Mouse (Mus musculus) thymus, postnatal 14 days (tissue): ENCODE results near the gene Syt11.
A peak's percentile ranks its signal among the peaks of the same experiment; 100 is the strongest.
"Not testable (repeated sequence)": the region's sequence is repeated elsewhere in the genome, so short reads cannot be mapped to it uniquely, and the experiment has no call there.

Source experiments
- DNase-seq: peaks from one replicate; pipeline ENCODE4 v3.0.0; 2021

Gene Syt11

GRCm38 (mm10) chr3:88719098-88719497, 55.9 kb downstream of the Syt11 start:
- DNase-seq = no peak

DNA sequence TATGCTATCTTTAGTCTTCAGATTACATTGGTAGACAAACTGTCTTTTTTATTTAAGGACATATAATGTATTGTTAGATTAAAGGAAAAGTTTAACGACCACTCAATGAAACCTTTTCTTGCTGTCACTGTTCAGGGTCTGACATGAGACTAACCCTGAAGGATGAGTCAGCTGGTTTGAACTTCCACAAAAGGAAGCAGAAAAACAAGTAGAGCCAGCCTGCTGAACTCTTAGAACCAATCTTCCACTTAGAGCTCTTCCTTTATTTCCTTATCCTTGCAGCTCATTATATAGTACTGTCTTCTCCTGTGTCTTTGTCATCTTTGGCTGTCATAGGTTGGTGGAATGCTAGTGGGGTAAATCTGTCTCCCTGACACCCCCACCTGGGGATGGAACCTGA, 57.1 kb downstream of the Syt11 start:
- no peak for DNase-seq

DNA sequence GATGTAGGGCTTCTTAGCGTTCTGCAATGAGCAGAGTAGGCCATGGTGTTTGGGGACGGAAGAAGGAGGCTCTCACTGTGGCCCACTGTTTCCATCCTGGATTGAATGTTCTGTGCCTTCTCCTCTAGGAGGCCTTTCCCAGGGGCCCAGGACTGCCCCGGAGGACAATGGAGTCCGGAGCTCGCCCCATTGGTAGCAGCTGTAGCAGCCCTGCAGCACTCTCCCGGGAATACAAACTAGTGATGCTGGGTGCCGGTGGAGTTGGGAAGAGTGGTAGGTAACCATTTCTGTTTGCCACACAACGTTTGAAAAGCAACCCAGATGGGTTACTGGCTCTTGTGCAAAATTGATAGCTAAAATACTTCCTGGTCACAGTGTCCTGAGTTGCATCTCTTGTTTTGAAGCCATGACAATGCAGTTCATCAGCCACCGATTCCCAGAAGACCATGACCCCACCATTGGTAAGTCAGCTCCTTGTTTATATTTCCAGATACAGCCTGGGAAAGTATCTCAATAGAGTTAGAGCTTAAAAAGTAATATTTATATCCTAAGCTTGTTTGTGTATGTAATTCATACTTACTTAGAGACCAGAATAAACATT, 57.7 kb downstream of the Syt11 start:
- peak; percentile 22 for DNase-seq

- peak; percentile 91 for DNase-seq
Observed at GRCm38 (mm10) chr3:88716399-88717197, 58.4 kb downstream of the Syt11 start, which contains the start of gene Rit1. Rit1 (plus strand) TSS chr3:88716838.

- not testable (repeated sequence) for DNase-seq
Observed at GRCm38 (mm10) chr3:88715716-88716115, 59.2 kb downstream of the Syt11 start.

DNA sequence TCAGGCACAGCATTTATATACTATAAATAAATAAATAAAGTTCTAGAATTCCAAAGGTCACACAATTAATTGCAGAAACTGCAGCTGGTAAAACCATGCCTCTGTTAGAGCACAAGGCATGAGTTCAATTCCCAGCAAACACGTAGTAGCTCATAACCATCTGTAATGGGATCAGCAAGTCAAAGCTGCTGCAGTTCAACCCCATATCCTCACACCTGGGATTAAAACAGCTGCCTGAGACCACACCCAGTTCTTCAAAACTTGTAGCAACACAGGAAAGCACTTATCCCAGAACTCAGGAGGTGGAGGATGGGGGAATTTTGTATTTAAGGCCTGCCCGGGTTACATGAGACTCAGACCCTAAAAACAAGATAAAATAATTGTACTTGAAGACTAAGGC, 60.2 kb downstream of the Syt11 start:
- no peak for DNase-seq

- no peak for DNase-seq
Observed at GRCm38 (mm10) chr3:88713709-88714108, 61.3 kb downstream of the Syt11 start.

- no peak for DNase-seq
Observed at GRCm38 (mm10) chr3:88701222-88701621, 73.7 kb downstream of the Syt11 start.

GRCm38 (mm10) chr3:88700247-88700646, 74.7 kb downstream of the Syt11 start:
- no peak for DNase-seq

GRCm38 (mm10) chr3:88698834-88699233, 76.1 kb downstream of the Syt11 start:
- no peak for DNase-seq

DNA sequence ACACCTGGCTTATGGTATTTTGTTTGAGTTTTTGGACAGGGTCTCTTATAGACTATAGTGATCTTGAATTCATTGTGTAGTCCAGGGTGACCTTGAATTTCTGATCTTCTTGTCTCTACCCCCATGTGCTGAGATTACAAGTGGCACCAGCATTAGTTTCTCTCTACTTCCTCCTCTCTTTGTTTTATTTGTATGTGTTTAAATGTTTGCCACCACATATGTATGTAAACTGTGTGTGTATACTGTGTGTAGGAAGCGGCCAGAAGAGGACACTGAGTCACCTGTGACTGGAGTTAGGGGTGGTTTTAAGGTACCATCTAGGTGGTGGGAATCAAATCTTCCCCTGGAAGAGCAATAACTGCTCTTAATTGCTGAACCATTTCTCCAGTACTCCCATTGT, 76.9 kb downstream of the Syt11 start:
- DNase-seq = no peak

- no peak for DNase-seq
Observed at GRCm38 (mm10) chr3:88695545-88695944, 79.4 kb downstream of the Syt11 start.
